Mouse (Mus musculus): Measurements from ENCODE around the gene Piezo1. TPM values are rescaled to one million over a fixed set of nuclear protein-coding genes. Genes with fewer than 3 reads are reported as not detected.

The Piezo1 gene
- total RNA-seq, 2 experiments from 2014 or later, result 12.3 to 14.0 TPM

DNA sequence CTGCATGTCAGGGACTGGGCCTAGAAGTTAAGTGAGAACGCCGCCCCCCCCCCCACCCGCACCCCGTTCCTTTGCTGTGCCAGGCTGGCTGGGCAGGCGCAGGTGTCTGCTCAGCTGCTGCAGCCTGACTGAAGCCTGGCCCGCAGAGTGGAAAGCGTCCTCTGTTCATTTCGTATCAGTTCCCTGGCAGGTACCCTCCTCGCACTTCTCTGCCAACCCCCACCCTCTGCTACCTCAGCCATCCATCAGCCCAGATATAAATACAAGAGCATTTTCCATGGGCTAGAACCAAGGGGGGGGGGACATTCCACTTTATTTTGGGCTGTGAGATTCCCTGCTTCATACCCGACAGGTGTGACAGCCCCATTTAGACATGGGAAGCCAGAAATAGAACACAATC lies 99.0 kb downstream of the Piezo1 start:
- peak; percentile 73 for DNase-seq

DNA sequence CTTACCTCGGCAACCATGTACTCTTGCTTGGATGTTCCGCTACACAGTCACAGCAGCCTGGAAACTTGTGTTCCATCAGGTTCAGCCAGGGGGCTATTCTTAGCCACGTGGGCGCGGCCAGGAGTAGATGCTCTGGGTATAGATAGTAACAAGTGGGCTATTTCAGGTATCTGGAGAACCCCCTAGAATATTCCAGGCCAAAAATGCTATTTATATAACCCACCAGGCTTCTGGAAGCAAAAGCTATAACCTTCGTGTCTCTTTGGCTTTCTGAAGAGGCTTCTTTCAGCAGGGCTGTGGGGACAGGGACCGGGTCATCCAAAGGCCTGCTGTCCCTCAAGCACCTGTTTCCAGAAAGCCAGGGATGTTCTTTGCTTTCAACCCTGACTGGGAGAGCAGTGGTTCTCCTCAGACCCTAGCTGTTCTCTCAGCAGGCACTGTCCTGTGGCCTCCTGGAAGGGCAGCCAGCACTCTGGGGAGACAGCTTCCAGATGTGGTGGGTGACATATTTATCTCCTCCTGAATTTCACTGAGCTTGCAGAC lies 99.9 kb downstream of the Piezo1 start:
- DNase-seq, result peak; percentile 79

DNA sequence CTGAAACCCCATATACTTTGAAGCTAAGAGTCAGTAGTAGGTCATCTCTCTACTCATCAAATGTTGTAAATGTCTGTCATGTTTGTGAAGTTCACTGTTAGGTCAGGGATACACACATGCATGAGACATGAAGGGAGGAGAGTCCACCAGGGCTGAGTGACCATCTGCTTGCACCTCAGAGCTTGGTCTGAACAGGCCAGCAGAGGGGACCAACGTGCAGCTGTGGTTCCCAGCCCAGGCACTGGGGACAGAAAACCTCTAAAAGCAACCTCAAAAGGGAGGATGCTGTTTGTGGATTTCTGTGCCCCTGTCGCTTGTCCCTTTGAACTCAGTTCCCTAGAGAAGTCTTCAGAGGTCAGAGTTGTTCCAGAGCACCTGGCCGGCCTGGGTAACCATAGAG lies 105.9 kb downstream of the Piezo1 start:
- no peak for DNase-seq

DNA sequence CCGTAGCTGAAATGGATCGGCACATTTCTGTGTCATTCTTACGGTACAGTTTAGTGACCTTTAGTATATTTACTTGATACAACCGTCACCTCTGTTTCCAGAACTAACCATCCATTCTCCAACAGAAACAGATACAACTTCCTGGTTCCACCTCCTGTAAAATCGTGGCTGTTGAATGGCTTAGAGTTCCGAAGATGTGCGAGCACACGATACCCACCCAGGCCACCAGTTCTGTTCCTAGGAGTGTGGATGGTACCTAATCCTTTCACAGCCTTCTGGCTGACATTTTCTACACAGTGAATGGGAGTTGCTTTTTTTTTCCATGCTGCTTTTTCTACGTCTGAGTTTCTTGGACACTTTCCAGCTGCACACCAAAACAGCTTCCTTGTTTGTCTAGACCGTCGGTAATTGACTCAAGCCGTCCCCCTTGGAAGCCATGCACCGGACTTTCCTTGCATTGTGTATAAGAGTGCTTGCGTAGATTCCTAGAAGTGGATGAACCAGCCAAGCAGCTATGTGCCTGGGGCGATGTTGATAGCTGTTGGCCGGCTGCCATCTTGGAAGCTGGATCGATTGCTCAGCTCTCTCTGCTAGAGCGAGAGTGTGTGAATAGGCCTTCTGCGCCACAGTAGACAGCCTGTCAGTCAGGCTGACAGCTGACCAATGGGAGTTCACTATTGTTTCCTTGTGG lies 106.9 kb downstream of the Piezo1 start:
- peak; percentile 84 for DNase-seq

DNA sequence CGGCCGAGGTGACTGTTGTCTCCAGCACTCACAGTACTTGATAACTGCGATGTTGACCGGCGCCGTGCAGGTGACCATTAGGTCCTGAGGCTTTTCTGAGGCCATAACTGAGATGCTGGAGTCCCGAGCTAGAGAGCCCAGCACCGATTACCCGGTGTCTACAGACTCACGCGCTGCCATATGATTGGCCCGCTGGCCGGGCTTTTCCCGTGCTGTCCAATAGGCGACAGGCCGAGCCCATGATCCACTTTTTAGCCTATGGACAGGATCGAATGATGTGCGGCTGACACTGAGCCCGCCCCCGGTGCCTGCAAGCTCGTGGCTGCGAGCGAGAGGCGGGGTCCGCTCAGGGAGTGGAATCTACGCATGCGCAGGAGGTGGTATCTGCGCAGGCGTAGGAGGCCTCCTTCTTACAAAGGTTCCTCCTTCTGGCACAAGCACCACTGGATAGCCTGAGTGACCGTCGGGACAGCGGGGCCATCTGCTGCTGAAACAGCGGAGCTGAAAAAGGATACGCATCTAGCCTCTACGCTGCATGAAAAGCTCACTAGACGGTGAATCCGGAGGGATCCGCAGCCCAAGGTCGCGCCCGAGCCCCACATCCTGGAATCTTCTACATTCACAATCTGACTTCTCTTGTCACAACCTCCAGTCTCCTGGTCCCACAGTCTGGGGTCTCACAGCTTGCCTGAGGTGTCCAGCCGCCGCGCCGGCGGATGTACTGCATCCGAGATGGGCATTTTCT lies 107.7 kb downstream of the Piezo1 start, which contains the start of gene Mvd:
Mvd (minus strand) TSS at position 161 of the 745 bp plus-strand sequence.
- peak; percentile 100 for DNase-seq

DNA sequence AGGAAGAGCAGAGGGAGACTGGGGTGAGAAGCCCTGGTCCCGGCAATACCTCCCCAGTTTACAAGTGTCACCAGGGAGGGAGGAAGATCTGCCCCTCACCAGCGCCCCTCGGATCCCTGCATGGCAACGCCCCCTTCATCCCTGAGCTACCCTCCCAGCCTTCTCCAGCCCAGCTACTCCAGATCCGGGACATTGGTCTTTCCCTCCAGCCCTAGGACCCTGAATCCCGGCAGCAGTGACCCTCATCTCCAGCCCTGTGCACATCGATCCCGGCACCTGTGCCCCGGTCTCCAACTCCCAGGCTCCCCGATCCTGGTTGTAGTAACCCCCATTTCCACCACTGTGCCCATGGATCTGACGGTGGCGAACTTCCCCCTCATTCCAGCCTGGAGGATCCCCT lies 108.3 kb downstream of the Piezo1 start:
- no peak for DNase-seq

DNA sequence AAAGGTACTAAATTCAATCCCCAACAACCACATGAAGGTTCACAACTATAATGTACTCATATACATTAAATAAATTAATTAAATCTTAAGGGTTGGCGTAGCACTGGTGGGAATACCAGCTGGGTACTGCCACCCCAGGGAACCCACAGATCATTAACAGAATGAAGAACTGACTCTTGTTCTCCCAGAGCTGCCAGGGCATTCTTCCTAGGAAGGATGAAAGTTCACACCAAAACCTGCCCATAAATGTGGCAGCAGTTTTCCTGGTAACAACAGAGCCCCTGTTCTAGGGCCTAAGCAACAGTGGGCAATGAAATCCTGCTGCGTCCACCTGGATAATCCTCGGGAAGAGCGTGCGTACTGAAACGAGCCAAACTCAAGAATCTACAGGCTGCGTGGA lies 108.8 kb downstream of the Piezo1 start:
- DNase-seq, result no peak

DNA sequence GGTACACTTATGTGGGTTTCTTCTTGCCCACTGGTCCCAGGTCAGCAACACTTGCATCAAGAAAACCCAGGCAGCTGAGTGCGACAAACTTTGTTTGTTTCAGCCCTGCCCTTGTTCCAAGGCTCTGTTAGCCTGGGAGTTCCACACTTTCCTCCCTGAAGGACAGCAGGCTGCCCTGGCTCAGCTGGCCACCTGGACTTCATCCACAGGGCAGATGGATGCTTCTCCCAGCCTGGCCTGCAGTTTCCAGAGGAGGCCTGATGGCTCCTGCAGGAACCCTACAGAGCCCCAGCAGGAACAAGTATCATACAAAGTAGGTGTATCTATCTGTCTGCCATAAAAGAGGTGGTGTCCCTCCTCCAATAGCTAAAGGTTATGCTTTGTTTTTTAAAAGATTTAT lies 109.8 kb downstream of the Piezo1 start:
- DNase-seq, result no peak

DNA sequence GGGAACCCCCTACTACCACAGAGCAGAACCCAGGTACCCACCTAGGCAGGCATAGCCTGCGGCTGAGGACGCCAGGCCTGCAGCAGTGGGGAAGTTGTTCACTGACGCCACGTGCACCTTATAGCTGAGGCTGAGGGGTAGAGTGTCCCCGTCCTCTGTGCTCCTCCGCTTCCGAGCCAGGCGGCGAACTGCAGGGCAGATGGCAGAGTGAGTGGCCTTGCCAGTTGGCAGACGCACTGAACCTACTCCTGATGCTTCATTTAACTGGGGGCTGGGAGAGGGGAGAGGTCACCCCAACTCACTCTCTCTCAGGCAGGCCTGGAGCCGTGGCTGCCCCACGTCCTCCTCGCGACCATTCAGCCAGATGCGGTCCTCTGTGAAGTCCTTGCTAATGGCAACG lies 111.8 kb downstream of the Piezo1 start:
- DNase-seq, result no peak

DNA sequence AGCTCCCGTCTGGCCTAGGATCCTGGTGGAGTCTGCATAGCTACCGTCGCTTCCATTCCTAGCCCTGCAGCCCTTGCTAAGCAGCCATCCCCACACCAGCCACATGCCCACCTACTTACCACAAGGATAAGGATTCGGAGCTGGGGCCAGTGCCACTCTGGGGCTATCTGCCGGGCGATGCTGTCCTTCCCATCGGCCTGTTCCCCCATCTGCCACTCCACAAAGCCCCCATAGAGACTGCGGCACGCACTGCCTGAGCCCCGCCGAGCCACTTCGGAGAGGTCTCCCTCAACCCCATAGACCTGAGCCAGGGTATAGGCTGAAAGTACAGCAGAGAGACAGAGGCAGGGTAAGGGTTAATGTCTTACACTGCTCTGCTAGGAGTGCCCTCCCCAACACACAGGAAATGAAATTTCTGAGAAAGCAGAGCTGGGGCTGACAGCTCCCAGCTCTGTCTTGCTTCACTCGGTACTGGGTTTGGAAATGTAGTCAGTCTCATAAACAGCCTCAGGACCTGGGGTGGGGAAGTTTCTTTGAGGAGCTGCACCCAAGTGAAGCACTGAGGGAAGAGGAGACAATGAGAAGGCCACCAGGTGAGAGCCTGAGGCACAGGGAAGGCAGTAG lies 113.3 kb downstream of the Piezo1 start:
- DNase-seq, result no peak

DNA sequence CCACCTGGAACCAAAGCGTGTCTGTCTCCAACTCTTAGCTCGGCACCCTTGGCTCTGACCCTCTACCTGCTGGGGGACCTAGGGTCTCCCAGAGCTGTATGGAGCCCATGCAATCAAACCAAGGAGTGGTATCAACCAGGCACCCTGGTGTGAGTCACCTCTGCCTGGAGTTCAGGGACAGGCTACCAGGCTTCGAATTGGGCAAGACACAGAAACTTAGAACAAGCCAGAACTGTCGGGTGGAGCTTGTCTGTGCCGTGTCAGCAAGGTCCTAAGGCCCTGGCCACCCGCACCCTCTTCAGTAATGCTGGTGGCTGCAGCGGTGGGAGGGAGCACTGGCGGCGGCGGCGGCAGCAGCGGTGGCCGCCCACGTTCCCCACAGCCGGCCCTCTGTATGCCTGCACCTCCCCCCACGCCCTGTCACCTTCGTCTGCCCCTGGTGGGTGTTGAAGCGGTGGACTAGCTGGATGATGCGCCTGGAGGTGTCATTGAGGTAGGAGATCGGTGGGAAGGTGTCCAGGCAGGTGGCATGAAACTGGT lies 114.5 kb downstream of the Piezo1 start:
- DNase-seq, result no peak

DNA sequence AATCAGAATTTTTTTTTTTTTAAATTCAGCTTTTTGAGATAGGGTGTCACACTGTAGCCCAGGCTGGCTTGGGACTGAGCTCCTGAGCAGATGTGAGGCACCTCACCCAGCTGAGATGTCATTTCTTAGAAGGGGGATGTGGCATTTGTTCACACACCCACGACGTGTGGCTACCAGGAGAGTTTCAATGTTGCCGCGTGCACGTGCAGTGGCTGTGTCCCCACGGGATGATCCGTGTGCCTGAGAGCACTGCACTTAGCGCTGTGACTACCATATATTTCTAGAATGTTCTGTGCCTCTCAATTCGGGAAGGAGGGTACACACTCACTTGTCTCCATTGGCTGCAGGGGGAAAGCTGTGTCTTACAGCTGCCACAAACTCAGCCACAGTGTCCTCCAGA lies 115.0 kb downstream of the Piezo1 start:
- DNase-seq, result no peak

DNA sequence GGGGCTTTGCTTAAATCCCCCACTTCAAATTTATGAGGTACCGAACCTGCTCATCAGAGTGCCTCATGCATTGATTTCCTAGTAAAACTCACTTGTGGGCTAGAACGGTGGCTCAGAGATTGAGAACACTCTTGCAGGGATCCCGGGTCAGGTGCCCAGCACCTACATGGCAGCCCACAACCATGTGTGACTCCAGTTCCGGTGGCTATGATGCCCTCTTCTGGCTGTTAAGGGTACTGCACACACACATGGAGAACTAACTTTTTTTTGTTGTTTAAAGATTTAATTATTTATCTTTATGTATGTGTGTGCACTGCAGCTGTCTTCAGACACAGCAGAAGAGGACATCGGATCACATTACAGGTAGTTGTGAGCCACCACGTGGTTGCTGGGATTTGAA lies 115.8 kb downstream of the Piezo1 start:
- no peak for DNase-seq

DNA sequence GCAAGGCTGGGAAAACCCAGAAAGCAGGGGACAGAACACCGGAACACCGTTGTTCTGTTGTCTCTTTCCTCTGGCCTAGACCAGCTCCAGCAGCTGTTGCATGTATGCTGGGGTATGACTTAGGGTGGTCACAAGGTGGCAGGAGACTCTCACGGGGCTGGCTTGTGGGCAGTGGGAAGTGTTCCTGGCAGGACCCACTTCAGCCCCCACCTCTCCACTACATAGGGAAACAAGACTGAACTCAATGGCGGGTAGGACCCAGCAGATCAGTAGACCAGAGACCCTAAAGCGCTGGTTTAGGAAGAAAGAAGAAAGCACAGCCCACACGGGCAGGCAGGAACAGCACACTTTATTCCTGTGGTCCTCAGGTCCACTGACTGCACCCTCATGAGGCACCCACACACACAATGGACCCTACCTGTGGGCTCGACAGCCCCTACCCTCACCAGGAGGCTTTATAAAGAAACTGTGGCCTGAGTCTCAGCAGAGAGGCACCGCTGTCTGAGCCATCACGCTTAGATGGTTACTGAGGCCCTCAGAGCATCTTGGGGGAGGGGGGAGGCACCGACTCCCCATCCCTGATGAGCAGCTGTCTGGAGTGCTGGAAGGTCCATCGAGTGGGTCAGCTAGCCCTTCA lies 117.7 kb downstream of the Piezo1 start:
- DNase-seq, result no peak

DNA sequence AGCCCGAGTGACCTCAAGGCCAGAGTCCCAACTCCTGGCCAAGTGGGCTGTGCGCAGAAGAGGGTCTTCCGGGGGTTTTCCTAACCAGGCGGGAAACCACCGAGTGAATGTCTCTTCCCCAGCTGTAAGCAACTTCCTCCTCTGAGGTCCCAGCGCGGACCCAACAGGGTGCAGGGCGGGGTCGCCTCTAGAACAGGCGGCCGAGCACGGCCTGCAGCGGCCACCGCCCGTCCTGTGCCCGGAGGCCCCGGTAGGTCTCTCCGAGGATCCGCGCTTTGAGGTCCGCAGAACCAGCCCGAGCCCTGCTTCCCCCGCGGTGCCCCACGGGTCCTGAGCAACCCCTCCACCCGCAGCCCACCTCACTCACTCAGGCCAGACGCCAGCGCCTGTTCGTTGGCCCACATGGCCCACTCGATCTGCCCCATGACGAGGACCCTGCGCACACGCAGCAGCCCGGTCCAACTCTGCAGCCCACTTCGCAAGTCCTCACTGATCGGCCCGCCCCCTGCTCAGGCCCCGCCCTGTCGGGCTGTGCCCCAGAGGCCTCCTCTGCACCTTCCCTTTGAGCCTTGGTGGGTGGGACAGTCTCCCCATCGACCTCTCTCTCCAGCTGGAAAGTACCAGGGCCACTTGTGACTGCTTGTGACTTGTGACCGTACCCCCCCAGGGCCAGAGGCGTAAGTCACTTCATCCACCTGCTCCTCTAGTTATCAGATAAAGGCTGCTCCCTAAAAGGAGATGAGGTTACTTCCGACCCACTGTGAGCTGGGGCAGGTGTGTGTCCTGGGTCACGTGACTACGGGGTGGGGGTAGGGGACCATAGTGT lies 118.5 kb downstream of the Piezo1 start, which contains the start of gene Cyba:
Cyba (minus strand) TSS at position 488 of the 826 bp plus-strand sequence.
- peak; percentile 79 for DNase-seq

Small RNAs within 50 kb of the gene (microRNA-seq; reads per million reads assigned to microRNA genes)
- 0 reads per million in 2 experiments for gene Gm24366 (ENCODE audit: borderline replicate concordance in 2 of 2)

Other genes starting within 250 kb of the Piezo1 start
- gene Trhr2, start 190.6 kb downstream of the Piezo1 start, total RNA-seq (2021), result not detected
- 10 to 100 TPM; 18.1 to 21.0 TPM for gene Zc3h18, start 174.7 kb downstream of the Piezo1 start, total RNA-seq (2021)
- gene Il17c, start 129.3 kb downstream of the Piezo1 start, total RNA-seq (2021), result not detected
- gene Cyba, start 118.4 kb downstream of the Piezo1 start, total RNA-seq (2021), result 1 to 10 TPM; 7.6 to 8.9 TPM
- gene Mvd, start 107.9 kb downstream of the Piezo1 start, total RNA-seq (2021), result 1 to 10 TPM; 4.2 to 5.2 TPM
- gene Snai3, start 90.6 kb downstream of the Piezo1 start, total RNA-seq (2021), result 10 to 100 TPM in 1 of 2 experiments, 1 to 10 TPM in 1; 5.4 to 11.7 TPM
- gene Rnf166, start 75.3 kb downstream of the Piezo1 start, total RNA-seq (2021), result 10 to 100 TPM; 24.7 to 30.7 TPM
- 1 to 10 TPM; 6.7 to 7.4 TPM for gene Ctu2, start 75.2 kb downstream of the Piezo1 start, total RNA-seq (2021)
- gene Cdt1, start 16.7 kb upstream of the Piezo1 start, total RNA-seq (2021), result 1 to 10 TPM in 1 of 2 experiments, under 1 TPM in 1; 0.82 to 1.1 TPM
- gene Aprt, start 25.6 kb upstream of the Piezo1 start, total RNA-seq (2021), result 10 to 100 TPM; 35.7 to 36.9 TPM
- 1 to 10 TPM; 1.3 to 1.8 TPM for gene Galns, start 60.1 kb upstream of the Piezo1 start, total RNA-seq (2021)
- 10 to 100 TPM; 37.9 to 40.3 TPM for gene Trappc2l, start 60.3 kb upstream of the Piezo1 start, total RNA-seq (2021)
- not detected for gene Pabpn1l, start 71.4 kb upstream of the Piezo1 start, total RNA-seq (2021)
- 10 to 100 TPM; 19.0 to 27.8 TPM for gene Cbfa2t3, start 147.8 kb upstream of the Piezo1 start, total RNA-seq (2021)
- 10 to 100 TPM; 12.9 to 13.3 TPM for gene Acsf3, start 224.2 kb upstream of the Piezo1 start, total RNA-seq (2021)

All from gastrocnemius, postnatal 25 days (tissue).